Mouse (Mus musculus) embryo, embryonic 11 days (tissue): ENCODE measurements around the gene BC049352.

Experiments
- DNase-seq: peaks from one replicate; pipeline ENCODE4 v3.0.0-alpha.2; 2015

Gene BC049352

DNA sequence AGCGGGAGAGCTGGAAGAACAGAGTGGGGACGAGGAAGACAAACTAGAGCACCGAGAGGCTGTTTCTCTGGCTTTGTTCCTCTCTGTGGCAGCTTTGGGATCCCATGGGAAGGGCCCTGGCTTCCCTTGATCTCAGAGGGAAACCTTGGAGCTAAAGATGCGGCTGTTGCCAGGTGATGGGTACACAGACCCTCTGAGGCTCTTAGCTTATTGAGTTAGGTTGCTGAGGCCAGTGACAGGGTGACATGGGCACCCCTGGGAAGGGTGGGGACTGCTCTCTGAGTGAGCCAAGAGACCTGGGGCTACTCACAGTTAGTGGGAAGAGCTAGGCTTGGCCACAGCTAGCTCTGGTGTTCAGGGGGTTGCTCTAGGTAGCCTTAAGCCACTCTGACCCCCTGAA is 13.7 kb downstream of the BC049352 start:
- no peak for DNase-seq

DNA sequence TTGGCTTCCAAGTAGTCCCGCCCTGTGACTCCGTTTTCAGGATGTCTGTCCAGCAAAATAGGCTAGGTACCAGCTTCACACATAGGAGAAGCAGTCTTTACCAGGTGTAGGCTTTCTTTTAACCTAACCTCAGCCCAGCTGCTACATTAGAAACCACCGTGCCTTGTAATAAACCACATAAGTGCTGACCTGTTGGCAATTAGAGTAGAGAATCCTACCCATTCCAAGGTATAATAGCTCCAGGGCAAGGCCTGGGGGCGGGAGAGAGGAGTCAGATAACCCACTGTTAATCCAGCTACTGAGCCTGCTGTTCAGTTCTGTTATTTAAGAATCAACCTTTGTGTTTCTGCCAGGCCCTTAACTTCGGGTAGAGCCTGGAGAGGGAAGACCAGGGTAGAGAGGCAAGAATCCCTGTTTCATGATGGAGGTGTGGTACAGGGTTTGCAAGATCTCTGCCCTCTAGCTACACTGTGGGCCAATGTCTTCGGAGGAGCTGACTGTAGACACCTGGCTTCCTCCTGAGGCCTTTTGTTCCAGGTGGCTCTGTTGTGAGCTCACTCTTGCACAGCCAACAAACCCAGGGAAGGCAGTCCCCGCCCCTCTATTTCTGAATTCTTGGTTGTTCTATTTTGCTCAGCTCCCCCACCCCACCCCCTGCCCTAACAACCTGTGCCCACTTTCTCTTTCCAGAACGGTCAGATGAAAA is 14.5 kb downstream of the BC049352 start:
- no peak for DNase-seq

DNA sequence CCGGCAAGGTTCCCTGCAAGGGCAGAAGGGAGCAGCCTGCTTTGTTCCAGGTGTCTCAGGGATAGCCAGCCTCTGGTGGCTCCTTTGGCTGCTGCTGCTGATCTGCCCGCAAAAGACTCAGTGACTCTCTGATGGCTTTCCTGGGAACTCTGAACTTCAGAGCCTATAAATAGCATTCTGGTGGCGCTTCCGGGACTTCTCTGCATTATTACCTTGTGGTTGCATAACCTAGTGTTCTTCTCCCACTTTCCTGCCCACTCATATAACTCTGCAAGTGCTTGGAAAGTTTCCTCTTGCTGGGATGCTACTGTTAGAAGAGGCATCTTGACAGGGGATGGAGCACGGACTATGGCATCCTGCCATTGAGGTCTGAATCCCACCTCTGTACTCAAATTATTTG is 15.7 kb downstream of the BC049352 start:
- DNase-seq: no peak

DNA sequence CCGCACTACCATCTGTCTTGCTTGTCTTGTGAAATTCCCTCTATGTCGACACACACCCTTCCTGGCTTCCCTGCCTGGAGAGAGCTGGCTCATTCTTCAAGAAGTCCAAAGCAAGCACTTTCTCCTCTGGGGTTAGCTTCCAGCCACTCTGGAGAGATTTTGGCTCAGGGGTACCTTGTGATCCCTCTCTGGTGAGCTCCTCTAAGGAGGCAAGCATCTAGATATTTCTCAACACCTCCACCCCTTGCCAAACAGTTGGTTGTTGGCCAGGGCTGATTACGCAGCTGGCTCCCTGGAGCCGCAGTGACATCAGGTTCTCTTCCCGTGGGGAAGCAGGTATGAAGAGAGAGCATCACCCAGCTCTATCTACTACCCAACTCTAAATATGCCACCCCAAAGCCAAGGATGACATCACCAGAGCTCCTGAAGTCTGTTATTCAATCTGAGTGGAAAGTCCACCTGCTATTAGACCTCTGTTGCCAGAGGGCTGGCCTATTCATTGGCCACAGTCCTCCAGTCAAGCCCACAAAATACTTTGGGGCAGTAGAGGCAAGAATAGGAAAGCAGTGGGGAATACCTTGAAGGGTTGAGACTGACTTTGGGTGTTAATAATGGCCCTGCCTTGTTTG is 19.6 kb downstream of the BC049352 start:
- DNase-seq: no peak

DNA sequence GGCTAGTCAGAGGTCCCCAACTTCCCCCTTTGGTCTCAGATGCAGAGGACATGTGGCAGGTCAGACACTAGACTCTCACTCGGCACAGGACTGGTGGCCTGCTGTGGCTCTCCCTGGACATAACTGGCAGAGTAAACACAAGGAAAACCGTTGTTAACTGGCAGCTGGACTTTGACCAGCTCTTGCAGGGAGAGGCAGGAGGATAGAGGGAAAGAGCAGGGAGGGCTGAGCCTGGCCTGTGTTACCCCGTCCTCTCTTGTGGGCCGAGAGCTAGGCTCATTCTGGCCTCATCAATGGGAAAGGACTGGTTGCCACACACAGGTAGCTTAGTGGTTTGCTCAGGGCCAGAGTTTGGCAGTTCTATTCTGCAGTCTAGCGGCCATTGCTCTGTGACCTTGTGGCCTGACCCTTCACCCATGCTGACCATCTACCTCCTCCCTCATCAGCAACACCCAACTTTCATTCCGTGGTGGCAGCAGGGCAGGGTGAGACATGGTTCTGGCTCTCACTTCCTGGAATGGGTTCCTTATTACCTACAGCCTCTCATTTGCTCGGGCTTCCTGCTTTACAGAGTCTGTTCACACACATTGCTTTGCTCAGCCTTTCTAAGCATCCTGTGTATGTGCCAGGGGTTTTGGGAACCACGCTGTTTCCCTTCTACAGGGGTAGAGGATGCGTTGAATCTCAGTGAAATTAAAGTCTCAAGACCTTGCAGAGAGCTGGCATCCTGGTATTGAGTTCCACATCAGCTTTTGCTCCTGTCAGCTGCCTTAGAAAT is 20.4 kb downstream of the BC049352 start:
- no peak for DNase-seq

DNA sequence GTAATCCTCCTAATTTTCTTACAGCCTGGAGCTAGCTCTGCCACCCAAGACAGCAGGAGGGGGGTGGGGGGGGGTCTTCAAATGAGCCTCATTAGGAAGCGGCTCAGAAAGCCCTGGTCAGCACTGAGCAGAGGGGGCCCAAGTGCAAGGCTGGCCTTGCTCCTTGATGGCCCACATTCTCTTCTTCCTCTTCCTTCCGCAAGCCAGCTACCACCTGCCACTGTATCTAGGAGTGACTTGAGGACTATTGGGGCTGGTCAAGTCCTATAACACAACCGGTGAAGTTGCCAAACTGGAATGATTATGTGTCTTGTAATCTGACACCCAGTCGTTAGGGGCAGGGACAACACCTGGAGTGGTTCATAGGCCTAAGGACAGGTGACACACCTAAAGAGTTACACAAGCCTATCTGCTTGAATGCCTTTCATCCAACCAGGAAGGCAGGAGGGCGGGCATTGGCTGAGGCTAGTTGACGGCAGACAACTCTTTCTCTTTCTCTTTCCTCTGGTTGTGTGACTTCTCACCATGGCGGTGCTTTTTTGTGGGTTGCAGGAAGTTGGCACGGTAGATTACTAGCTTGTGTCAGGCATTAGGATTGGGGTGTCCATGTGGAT is 22.1 kb downstream of the BC049352 start, which contains the start of gene Tmprss4:
TSS of gene Tmprss4 (minus strand) at position 296 of the 614 bp plus-strand sequence.
- DNase-seq: no peak

DNA sequence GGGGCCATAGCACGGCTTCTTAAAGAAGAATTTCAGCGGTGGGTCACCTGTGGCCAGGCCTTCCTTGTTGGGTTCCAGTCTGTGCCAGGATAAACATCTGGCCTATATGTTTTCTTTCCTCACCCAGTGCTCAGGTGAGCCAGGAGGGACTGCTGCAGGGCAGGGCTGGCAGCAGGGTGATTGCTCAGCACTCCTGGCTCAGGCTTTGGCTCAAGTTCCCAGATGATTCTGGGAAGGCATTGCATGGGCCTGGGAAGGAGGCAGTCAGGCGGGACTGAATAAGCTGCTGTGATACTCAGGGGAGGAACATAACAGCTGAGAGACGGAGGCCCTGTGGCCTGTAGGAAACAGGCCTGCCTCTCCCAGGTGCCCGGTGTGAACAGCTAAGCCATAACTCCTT is 23.3 kb downstream of the BC049352 start:
- DNase-seq: no peak

DNA sequence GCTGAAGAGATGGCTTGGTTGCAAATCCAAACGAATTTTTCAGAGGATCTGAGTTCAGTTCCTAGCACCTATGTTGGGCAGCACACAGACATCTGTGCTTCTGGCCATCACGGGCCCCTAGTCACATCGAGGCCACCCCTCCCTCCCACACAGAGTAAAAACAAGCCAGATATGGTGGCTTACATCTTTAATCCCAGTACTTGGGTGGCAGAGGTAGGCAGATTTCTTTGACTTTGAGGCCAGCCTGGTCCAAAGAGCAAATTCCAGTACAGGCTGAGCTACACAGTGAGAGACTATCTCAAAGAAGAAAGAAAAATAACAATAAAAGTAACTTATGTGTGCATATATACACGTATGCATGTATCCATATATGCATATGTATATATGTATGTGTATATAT is 24.3 kb downstream of the BC049352 start:
- no peak for DNase-seq

DNA sequence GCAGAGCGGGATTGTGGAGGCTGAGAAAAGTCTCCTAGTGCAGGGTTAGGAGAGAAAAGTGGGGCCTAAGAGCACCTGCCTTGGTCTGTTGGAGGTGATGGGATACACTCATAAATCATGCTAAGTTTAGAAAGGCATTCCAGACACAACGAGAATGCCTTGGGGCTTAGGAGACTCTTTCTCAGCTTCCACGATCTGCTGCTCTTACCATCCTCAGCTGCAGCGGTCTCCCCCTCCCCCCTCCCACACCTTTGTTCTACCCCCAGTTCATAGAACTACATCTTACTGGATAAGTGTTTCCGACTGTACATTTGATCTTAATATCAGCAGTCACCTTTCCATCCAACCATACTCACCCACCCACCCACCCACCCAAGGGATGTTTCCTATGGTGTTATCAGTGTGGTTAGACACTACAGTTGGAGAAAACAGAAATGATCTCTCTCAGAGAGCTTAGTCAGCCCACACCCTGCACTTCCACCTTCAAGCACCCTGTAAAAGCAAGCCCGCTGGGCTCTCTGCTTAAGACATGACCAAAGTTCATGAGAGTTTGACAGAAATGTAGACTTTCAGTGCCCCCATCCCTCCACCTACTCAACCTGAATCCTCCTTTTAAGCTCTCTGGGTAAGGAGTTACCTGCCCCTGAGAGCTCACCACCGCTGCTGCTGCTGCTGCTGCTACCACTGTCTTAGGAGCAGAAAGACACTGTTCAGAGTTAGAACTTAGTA is 25.4 kb downstream of the BC049352 start:
- DNase-seq: no peak

DNA sequence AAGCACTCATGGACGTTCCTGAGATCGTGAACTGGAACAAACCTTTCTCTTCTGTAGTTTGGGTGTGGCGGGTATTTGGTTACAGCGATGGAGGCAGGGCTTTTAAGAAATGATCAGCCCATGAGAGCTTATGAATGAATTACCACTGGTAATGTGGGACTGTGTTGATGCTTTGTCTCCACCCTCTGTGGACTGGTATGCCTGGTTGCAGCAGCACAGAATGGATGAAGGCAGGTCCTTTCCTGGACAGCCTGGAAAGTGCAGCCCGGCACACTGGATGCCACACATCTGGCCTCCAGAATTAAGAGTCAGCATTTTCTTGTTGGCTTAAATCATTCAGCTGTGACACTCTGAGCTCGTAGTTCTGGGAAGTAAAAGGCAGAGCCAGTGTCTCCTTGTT is 30.2 kb downstream of the BC049352 start:
- no peak for DNase-seq

DNA sequence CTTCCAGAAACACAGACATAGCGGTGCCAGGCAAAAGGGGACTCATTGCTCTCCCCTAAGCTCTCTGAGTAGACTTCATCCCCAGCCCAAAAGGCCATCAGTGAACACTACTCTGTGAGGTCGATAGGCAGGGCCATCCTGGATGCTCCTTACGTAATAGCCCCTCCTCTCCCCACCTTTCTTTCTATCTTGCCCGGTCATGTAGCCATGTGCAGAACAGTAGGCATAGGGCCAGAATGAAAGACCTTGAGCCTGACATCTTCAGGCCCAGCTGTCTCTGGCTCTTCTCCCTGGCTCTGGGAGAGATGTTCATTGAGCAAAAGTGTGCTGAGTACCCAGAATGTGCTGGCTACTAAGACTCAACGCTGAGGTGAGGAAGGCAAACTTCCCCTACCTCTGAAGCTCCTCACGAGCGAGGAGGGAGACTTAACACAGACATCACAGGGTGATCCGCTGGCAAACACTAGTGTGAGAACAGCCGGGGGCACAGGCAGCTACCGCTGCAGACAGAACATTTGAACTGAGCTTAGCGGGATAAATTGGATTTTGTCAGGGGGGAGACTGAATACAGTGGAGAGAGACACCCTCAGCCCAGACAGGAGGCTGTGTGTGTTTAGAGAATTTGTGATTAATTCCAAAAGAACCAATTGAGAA is 33.8 kb downstream of the BC049352 start:
- no peak for DNase-seq

DNA sequence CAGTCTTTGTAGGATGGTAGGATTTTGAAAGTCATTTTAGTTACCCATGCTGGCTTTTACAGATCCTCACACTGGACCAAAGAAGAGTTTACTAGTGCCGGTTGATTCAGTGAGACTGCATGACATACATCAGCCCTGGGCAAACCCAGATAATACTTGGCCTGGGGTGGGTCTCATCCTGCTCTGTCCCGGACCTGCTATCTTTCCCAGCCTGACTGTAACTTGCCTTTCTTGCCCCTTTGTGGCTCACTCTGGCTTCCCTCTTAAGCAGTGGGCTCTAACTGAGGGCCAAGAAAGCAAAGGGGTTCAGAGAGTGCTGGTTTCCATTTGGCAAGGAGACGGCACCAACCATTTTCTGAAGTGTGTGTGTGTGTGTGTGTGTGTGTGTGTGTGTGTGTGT is 37.8 kb downstream of the BC049352 start:
- DNase-seq: no peak

DNA sequence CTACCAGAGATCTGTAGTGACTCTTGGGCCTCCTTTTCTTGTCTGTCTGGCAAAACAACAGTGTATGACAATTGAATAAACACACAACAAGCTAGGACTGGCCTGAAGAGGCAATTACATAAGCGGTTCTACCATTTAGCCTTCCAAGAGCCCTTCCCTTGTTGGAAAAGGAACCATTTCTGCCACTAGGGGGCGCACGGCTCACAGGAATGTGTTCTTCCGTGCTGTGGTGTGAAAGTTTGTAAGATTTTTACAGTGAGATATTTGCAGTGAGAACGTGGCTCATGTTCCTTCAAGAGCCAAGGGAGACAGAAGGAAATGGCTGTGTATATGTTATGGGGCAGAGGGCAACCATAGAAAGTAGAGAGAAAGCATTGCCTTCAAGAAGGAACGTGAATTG is 39.8 kb downstream of the BC049352 start:
- peak; percentile 90 for DNase-seq

DNA sequence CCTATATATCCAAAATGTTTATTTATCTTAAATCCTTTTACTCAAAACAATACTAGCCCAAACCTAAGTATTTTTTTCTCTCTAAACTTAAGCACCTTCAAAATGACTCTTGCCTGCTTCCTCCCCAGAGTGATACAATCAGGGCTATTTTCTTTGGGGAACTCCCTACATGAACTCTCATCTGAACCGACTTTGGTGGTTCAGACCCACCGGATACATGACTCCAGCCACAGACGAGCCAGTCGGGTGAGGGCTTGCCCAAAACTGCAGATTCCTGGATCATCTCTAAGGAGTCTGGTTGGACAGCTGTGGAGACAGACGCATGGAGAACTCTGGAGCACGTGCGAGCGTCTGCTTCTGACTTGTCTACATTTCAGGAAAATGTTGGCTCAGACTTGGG is 47.6 kb downstream of the BC049352 start:
- DNase-seq: no peak

DNA sequence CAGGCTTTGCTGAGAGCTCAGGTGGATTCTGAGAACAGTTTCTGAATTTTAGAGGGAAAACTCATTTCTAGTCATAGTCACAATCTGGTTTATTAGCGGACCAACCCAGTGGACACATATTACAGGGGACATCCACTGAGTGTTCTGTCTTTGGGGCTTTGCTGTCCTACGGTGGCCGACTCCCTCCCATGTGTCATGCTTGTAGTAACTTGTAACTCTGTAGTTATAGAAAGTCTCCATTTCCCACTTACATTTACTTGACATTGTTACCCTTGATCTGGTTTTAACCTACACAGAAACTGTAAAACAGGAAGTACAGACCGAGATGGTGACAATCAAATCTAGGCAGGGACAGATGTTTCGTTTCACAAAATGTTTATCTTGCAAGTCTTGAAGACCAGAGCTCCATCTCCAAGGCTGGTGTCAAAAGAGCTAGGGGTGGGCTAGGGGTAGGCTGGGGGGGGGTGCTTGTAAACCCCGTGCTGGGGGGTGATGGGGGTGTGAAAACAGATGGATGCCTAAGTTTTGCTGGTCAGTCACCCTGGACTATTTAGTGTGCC is 53.9 kb downstream of the BC049352 start:
- no peak for DNase-seq

DNA sequence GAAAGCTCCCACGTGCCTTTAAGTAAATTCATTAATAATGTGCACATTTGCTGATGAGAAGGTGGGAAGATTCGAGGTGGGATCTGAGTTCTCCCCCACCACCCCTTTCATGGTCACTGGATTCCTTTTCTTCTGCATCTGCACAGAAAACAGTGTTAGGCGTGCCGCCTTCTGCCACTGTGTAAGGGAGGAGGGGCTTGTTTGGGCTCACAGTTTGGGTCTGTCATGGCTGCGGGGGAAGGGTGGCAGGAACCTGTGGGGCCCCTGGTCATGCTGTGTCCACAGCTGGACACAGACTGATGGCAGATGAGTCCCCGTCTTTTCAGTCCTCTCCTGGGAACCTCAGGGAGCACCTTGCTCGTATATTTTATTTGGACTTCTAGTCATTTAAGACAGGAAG is 54.9 kb downstream of the BC049352 start:
- DNase-seq: no peak

DNA sequence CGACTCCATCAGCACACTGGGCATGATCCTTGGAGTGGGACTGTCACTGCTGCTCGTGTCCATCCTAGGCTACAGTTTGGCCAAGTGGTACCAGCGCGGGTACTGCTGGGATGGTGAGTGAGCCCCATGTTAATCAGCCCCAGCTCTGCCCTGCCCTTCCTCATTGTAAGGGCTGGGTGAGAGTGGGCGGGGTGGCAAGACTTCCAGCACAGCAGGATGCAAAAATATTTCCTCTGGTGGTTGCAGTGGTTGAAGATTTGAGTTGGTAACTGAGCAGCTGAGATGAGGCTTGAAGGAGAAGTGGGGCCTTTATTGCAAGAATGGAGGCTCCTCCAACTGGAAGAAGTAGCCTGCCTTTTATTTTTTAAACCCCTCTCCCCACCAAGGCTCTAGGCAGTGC is 59.6 kb downstream of the BC049352 start:
- no peak for DNase-seq

DNA sequence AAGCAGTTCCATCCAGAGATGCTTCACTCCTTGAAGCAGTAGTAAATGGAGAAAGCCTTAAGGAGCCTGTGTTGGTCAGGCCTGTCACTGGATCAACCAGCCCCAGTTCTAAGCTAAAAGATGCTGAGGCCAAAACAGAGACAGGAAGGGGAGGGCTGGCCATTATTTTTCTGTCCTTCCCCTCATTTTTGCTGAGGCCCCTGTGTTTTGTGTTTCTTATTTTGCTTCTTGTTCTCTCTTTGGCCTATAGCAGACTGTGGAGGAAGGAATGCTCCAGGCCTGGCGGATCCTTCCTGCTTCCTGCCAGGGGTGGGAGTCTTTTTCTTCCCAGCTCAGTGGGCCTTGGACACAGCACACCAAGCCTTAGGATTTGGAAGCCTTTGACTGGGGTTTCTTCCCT is 63.6 kb downstream of the BC049352 start:
- DNase-seq: no peak

DNA sequence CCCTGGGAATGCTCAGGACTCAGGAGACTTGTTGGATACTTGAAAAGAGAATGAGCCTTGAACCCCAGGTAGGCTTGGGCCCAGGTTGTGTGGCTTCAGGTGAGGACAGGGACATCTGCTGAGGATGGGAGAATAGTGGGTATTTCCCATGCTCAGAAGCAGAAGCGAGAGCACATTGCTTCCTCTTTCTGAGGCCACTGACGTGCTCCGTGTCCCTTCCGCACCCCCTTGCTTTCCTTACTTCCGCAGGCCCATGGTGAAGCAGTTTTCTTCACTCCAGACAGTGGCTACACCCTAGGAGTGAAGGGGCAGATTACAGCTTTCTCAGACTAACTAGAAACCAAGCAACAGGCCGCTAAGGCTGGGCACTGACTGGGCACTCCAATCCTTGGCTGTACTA is 64.3 kb downstream of the BC049352 start:
- no peak for DNase-seq

DNA sequence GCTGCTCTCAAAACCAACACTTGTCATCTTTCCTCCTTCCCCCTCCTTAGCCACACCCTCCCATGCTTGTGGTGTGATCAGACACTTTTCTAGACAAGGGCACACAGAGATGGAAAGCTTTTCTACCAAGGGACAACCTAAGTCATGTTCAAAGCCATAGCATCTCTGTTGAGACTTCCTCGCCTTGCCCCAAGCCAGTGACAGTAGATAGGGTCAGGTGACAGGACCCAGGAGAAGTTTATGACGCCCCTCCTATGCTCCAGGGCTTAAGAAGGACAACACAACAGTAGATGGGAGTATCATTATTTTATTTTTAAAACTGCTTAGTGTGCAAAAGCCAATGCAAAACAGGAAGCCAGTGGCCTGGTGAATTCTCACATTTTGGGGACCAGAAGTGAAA is 65.7 kb downstream of the BC049352 start:
- no peak for DNase-seq

DNA sequence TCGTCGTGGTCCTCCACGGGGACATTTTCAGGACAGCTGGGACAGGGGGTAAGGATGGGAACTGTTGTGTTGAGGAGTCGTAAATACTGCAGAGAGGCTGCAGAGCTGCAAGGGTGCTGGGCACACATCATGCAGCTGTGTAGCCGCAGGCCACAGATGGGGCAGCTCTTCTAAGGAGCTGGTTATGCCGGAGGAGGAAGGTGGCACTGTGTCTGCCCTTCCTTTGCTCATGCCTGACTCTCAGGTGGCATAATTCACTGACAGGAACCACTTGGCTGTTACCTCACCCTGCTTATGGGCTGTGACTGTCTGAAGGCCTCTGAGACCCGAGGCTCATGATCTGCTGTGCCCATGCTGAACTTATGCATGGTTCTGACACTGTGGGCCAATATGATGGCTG is 68.5 kb downstream of the BC049352 start:
- no peak for DNase-seq

DNA sequence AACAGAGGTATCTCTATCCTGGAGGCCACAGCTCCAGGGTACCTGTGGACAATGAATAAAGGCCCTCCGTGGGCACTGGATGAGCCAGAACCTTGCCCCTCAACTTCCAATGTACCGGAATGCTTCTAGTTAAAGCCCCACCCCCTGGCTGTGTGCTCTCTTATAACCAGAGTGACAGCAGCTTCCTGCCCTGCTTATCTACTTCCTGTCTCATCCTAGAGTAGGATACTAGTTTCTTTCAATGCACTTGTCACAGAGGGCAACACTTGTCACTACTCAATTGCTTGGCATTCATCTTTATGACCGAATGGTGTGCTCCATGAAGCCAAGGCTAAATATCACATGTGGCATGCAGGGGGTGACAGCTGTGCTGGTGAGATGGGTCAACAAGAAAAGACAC is 69.5 kb downstream of the BC049352 start:
- no peak for DNase-seq
